Mouse (Mus musculus): ENCODE data around the gene Tmem179.

DNA sequence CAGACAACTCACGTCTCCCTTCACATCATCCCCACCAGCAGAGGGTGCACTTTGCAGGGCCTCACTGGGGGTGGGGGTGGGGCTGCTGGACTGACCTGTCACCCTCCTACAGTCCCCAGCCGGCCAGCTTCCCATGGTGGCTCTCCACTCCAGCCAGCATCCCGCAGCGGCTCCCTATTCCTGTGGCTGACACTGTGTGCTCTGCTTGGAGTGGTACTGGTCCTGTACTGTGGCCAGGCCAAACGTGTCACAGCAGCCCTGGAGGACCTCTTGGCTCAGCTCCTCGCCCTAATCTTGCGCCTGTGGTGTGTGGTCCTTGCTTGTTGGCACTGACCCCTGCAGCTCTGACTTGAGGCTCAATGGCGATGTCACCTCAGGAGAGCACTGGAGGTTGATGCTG, 18.8 kb downstream of the Tmem179 start:
- TF ChIP-seq CTCF (IDR thresholded peaks at IDR 0.05; ENCODE audit: low read depth) (peak; percentile 24; the same call in 1 of the 2 replicates), EP300 (IDR thresholded peaks at IDR 0.05; ENCODE audit: low read depth) (no peak)

All from liver, postnatal 0 days (tissue).